Mouse (Mus musculus): Measurements from ENCODE around the gene Rasl2-9. TPM values are rescaled to one million over a fixed set of nuclear protein-coding genes. Genes with fewer than 3 reads are reported as not detected.
"Not testable (repeated sequence)": the region's sequence is repeated elsewhere in the genome, so short reads cannot be mapped to it uniquely, and the experiment has no call there.

Gene Rasl2-9
- polyA plus RNA-seq, 1 experiment from 2014 or later: 0.96 TPM

DNA sequence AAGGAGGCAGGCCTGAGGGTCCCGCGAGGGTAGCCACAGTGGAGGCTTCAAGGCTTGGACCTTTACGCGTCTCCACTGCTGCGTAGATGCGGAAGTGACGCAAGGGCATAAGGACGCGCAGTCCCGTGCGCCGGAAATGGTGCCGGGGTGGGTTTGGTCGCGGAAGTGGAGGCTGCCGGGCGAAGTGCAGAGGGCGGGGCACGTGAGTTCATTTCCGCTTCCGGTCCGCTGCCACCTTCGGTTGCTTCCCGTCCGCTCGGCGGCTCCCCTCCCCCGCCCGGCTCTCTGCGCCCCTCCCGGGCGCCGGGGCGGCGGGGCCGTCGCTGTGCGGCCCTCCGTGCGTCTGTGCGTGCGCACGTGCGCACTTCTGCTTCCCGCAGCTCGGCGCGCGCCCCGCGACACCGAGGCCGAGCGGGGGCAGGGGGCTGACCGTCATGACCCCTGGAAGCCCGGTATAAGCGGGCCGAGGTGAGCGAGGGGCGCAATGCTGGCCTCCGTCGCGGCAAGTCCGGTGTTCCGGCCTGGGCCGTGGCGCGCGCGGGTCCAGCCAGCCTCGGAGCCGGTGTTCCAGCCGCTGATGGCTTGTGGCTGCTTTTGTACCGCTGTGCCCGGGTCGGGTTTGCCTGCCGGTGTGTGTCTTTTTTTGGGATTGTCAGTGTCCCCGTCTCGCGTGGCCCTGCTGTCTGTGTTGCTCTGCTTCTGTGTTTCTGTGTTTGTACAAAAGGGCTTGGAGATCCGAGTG is 45.6 kb downstream of the Rasl2-9 start, which contains the start of gene Epn1:
TSS of gene Epn1 (plus strand) at position 226 of the 742 bp plus-strand sequence.
- Histone ChIP-seq H3K36me3 (peaks cover 57% of the 10 kb centered on the region), H3K27ac (ENCODE audit: poor library complexity, severe bottlenecking) (peak within 1 kb of the TSS; percentile 96), H3K4me1 (replicated peaks) (peaks cover 35% of the 10 kb centered on the region), H3K9ac (peak within 1 kb of the TSS; percentile 98), H3K4me3 (peak within 1 kb of the TSS; percentile 98), H3K9me3 (replicated peaks) (no peaks in the 10 kb centered on the region), H3K4me2 (peak within 1 kb of the TSS; percentile 86), H3K27me3 (replicated peaks) (no peaks in the 10 kb centered on the region)
- ATAC-seq (ENCODE audit: insufficient number of reproducible peaks, low FRiP score): peak; percentile 95
- under 1% methylated on average over 79 of the region's 81 CpGs for WGBS

GRCm38 (mm10) chr7:5079365-5080009 is 46.3 kb downstream of the Rasl2-9 start:
- 49% methylated on average over 11 of the region's 13 CpGs for WGBS
- peak overlapping the region; percentile 98 for H3K9ac ChIP-seq
- H3K4me3 ChIP-seq: peak overlapping the region; percentile 98
- peak overlapping the region; percentile 96 for H3K27ac ChIP-seq (ENCODE audit: poor library complexity, severe bottlenecking)
- H3K4me2 ChIP-seq: peak overlapping the region; percentile 86
- H3K36me3 ChIP-seq: peaks cover 58% of the 10 kb centered on the region
- not testable (repeated sequence) for H3K27me3 ChIP-seq (replicated peaks); H3K9me3 ChIP-seq (replicated peaks)
- H3K4me1 ChIP-seq (replicated peaks): peaks cover 28% of the 10 kb centered on the region
- ATAC-seq (ENCODE audit: insufficient number of reproducible peaks, low FRiP score): peak; percentile 22; the same call in 1 of the 2 replicates

- no peak overlapping the region for H3K27ac ChIP-seq (ENCODE audit: poor library complexity, severe bottlenecking)
- H3K4me3 ChIP-seq: no peak overlapping the region
Observed at GRCm38 (mm10) chr7:5076931-5077330, 48.8 kb downstream of the Rasl2-9 start.

GRCm38 (mm10) chr7:5074984-5075383 is 50.8 kb downstream of the Rasl2-9 start:
- no peak overlapping the region for H3K4me2 ChIP-seq
- no peaks in the 10 kb centered on the region for H3K9me3 ChIP-seq (replicated peaks)
- no peaks in the 10 kb centered on the region for H3K27me3 ChIP-seq (replicated peaks)
- H3K4me3 ChIP-seq: no peak overlapping the region
- H3K36me3 ChIP-seq: peaks cover 88% of the 10 kb centered on the region
- H3K27ac ChIP-seq (ENCODE audit: poor library complexity, severe bottlenecking): no peak overlapping the region
- no peak overlapping the region for H3K9ac ChIP-seq
- WGBS: 90% methylated on average over 5 of the region's 5 CpGs
- no peak for ATAC-seq (ENCODE audit: insufficient number of reproducible peaks, low FRiP score)
- H3K4me1 ChIP-seq (replicated peaks): peaks cover 3% of the 10 kb centered on the region; the same call in 1 of the 2 replicates

More at GRCm38 (mm10) chr7:5076931-5077330, 48.8 kb downstream of the Rasl2-9 start:
- Histone ChIP-seq H3K9me3 (replicated peaks) (no peaks in the 10 kb centered on the region), H3K4me2 (no peak overlapping the region), H3K27me3 (replicated peaks) (no peaks in the 10 kb centered on the region), H3K36me3 (peaks cover 70% of the 10 kb centered on the region), H3K4me1 (replicated peaks) (peaks cover 11% of the 10 kb centered on the region), H3K9ac (no peak overlapping the region)
- peak; percentile 26; the same call in 1 of the 2 replicates for ATAC-seq (ENCODE audit: insufficient number of reproducible peaks, low FRiP score)
- WGBS: 78% methylated on average over 2 of the region's 2 CpGs

Small RNAs within 50 kb of the gene (microRNA-seq; reads per million reads assigned to microRNA genes)
- gene Gm26217: not detected

Other genes with a start within 250 kb of the Rasl2-9 start
- 0.74 and 1.0 TPM in 2 replicates for gene Isoc2a, start 248.8 kb downstream of the Rasl2-9 start, polyA plus RNA-seq (2016; fragmentation: Nextera tagmentation; extraction: Ambion mirVana)
- 0.27 and 0.30 TPM in 2 replicates for gene Gm36210, start 219.4 kb downstream of the Rasl2-9 start, polyA plus RNA-seq (2016; fragmentation: Nextera tagmentation; extraction: Ambion mirVana)
- 2.6 and 2.9 TPM in 2 replicates for gene Zfp628, start 210.7 kb downstream of the Rasl2-9 start, polyA plus RNA-seq (2016; fragmentation: Nextera tagmentation; extraction: Ambion mirVana)
- 4.6 and 5.5 TPM in 2 replicates for gene Nat14, start 203.9 kb downstream of the Rasl2-9 start, polyA plus RNA-seq (2016; fragmentation: Nextera tagmentation; extraction: Ambion mirVana)
- gene Ssc5d, start 200.2 kb downstream of the Rasl2-9 start, polyA plus RNA-seq (2016; fragmentation: Nextera tagmentation; extraction: Ambion mirVana): 1.5 and 1.7 TPM in 2 replicates
- gene Sbk2, start 161.5 kb downstream of the Rasl2-9 start, polyA plus RNA-seq (2016; fragmentation: Nextera tagmentation; extraction: Ambion mirVana): 2.1 and 2.6 TPM in 2 replicates
- gene Sbk3, start 154.8 kb downstream of the Rasl2-9 start, polyA plus RNA-seq (2016; fragmentation: Nextera tagmentation; extraction: Ambion mirVana): 0.08 and 0.17 TPM in 2 replicates
- gene Zfp579, start 129.8 kb downstream of the Rasl2-9 start, polyA plus RNA-seq (2016; fragmentation: Nextera tagmentation; extraction: Ambion mirVana): 26.0 and 29.3 TPM in 2 replicates
- 9.8 and 10.4 TPM in 2 replicates for gene Zfp524, start 111.5 kb downstream of the Rasl2-9 start, polyA plus RNA-seq (2016; fragmentation: Nextera tagmentation; extraction: Ambion mirVana)
- 28.9 and 31.2 TPM in 2 replicates for gene Fiz1, start 111.3 kb downstream of the Rasl2-9 start, polyA plus RNA-seq (2016; fragmentation: Nextera tagmentation; extraction: Ambion mirVana)
- gene Gm44973, start 110.5 kb downstream of the Rasl2-9 start, polyA plus RNA-seq (2016; fragmentation: Nextera tagmentation; extraction: Ambion mirVana): not detected in 2 replicates
- gene Zfp865, start 105.6 kb downstream of the Rasl2-9 start, polyA plus RNA-seq (2016; fragmentation: Nextera tagmentation; extraction: Ambion mirVana): 5.1 and 5.4 TPM in 2 replicates
- gene Ccdc106, start 105.4 kb downstream of the Rasl2-9 start, polyA plus RNA-seq (2016; fragmentation: Nextera tagmentation; extraction: Ambion mirVana): 1.5 and 1.7 TPM in 2 replicates
- gene 4632433K11Rik, start 91.8 kb downstream of the Rasl2-9 start, polyA plus RNA-seq (2016; fragmentation: Nextera tagmentation; extraction: Ambion mirVana): not detected in 2 replicates
- 3.6 and 4.9 TPM in 2 replicates for gene Zfp784, start 87.5 kb downstream of the Rasl2-9 start, polyA plus RNA-seq (2016; fragmentation: Nextera tagmentation; extraction: Ambion mirVana)
- gene Zfp580, start 74.4 kb downstream of the Rasl2-9 start, polyA plus RNA-seq (2016; fragmentation: Nextera tagmentation; extraction: Ambion mirVana): 16.6 and 17.7 TPM in 2 replicates
- 81.7 and 83.9 TPM in 2 replicates for gene U2af2, start 63.8 kb downstream of the Rasl2-9 start, polyA plus RNA-seq (2016; fragmentation: Nextera tagmentation; extraction: Ambion mirVana)
- 52.1 TPM in 2 replicates for gene Epn1, start 45.7 kb downstream of the Rasl2-9 start, polyA plus RNA-seq (2016; fragmentation: Nextera tagmentation; extraction: Ambion mirVana)
- gene Rfpl4, start 9.0 kb downstream of the Rasl2-9 start, polyA plus RNA-seq (2016; fragmentation: Nextera tagmentation; extraction: Ambion mirVana): not detected in 2 replicates
- gene Vmn1r55, start 23.7 kb upstream of the Rasl2-9 start, polyA plus RNA-seq (2016; fragmentation: Nextera tagmentation; extraction: Ambion mirVana): not detected in 2 replicates
- not detected in 2 replicates for gene Vmn1r56, start 70.8 kb upstream of the Rasl2-9 start, polyA plus RNA-seq (2016; fragmentation: Nextera tagmentation; extraction: Ambion mirVana)
- not detected in 2 replicates for gene Vmn1r57, start 92.5 kb upstream of the Rasl2-9 start, polyA plus RNA-seq (2016; fragmentation: Nextera tagmentation; extraction: Ambion mirVana)
- gene Gm5065, start 224.6 kb upstream of the Rasl2-9 start, polyA plus RNA-seq (2016; fragmentation: Nextera tagmentation; extraction: Ambion mirVana): not detected in 2 replicates
- not detected in 2 replicates for gene Nlrp2, start 225.1 kb upstream of the Rasl2-9 start, polyA plus RNA-seq (2016; fragmentation: Nextera tagmentation; extraction: Ambion mirVana)

All from heart, embryonic 12.5 days (tissue).